In genomic region chr11:104295656-104296055, GRCm38 (mm10) we compare ENCODE assay signal across 14 mouse cellular contexts.
A peak's percentile ranks its signal among the peaks of the same experiment; 100 is the strongest.
DNase-seq lines count a peak whose midpoint lies in the region; ATAC-seq lines count a peak whose summit lies in the region.
"Had no signal": no experiment of that assay in that cellular context is flagged by ENCODE, and none has a peak within 500 bp of the region (broad histone marks: within the 10 kb centered on the region; RNA-seq: fewer than 3 reads in every experiment).

No protein-coding gene starts in this region.

- H3K4me1 ChIP-seq in hindbrain, embryonic 10.5 days (replicated peaks), result peaks cover 25% of the 10 kb centered on the region
- no peaks in the 10 kb centered on the region for H3K4me1 ChIP-seq in hindbrain, embryonic 16.5 days (ENCODE audit: control insufficient read depth, insufficient read depth, low read depth, low read length)
- H3K4me1 ChIP-seq in embryonic facial prominence, embryonic 10.5 days, result peaks cover 14% of the 10 kb centered on the region
- no peaks in the 10 kb centered on the region for H3K4me1 ChIP-seq in midbrain, embryonic 14.5 days (ENCODE audit: control insufficient read depth, insufficient read depth, low read length)
- H3K4me1 ChIP-seq: neural tube, embryonic 12.5 days had no signal

- H3K4me2 ChIP-seq in hindbrain, embryonic 16.5 days (ENCODE audit: low read length), result no peak overlapping the region
- no peak overlapping the region for H3K4me2 ChIP-seq in midbrain, embryonic 14.5 days (ENCODE audit: low read length)
- H3K4me2 ChIP-seq: limb, embryonic 15.5 days; neural tube, embryonic 12.5 days had no signal

- H3K27ac ChIP-seq in hindbrain, embryonic 10.5 days, result peak overlapping the region; percentile 45; the same call in 1 of the 2 replicates
- no peak overlapping the region for H3K27ac ChIP-seq in hindbrain, embryonic 16.5 days (ENCODE audit: low read depth, low read length)
- no peak overlapping the region for H3K27ac ChIP-seq in embryonic facial prominence, embryonic 10.5 days (replicated peaks)
- no peak overlapping the region for H3K27ac ChIP-seq in midbrain, embryonic 14.5 days (replicated peaks; ENCODE audit: low read depth, low read length)
- H3K27ac ChIP-seq: limb, embryonic 15.5 days; midbrain, embryonic 10.5 days; neural tube, embryonic 12.5 days had no signal

- no peaks in the 10 kb centered on the region for H3K9me3 ChIP-seq in hindbrain, embryonic 10.5 days
- H3K9me3 ChIP-seq in hindbrain, embryonic 16.5 days (ENCODE audit: control insufficient read depth, low read length), result no peaks in the 10 kb centered on the region
- H3K9me3 ChIP-seq in embryonic facial prominence, embryonic 10.5 days, result no peaks in the 10 kb centered on the region
- no peaks in the 10 kb centered on the region for H3K9me3 ChIP-seq in midbrain, embryonic 14.5 days (ENCODE audit: control insufficient read depth, low read length)
- H3K9me3 ChIP-seq: limb, embryonic 15.5 days; midbrain, embryonic 10.5 days; neural tube, embryonic 12.5 days had no signal

- no peak for DNase-seq in hindbrain, embryonic 10.5 days (ENCODE audit: low spot score)
- peak; percentile 12 for DNase-seq in retina, postnatal 1 day
- DNase-seq in retina, embryonic 14.5 days (ENCODE audit: low spot score), result no peak
- DNase-seq in embryonic facial prominence, embryonic 10.5 days (ENCODE audit: low spot score), result peak; percentile 38
- DNase-seq in midbrain, embryonic 14.5 days, result no peak
- DNase-seq in lung, postnatal 4 days, result no peak
- DNase-seq in urinary bladder, postnatal 10 days (ENCODE audit: low spot score), result no peak
- DNase-seq: adrenal gland, adult 2 months; cerebellum, postnatal 14 days; thymus, adult 2 months had no signal

- 43% methylated on average over 6 of the region's 6 CpGs for WGBS in hindbrain, embryonic 10.5 days
- WGBS in hindbrain, embryonic 16.5 days, result 43% methylated on average over 6 of the region's 6 CpGs
- WGBS in embryonic facial prominence, embryonic 10.5 days, result 39% methylated on average over 6 of the region's 6 CpGs
- 44% methylated on average over 6 of the region's 6 CpGs for WGBS in midbrain, embryonic 14.5 days

- H3K27me3 ChIP-seq in hindbrain, embryonic 10.5 days (ENCODE audit: insufficient read depth, poor library complexity, severe bottlenecking), result 0 out of 2 replicates have a peak, but pooled peaks cover 4% of the 10 kb centered on the region
- H3K27me3 ChIP-seq in hindbrain, embryonic 16.5 days (replicated peaks; ENCODE audit: control insufficient read depth, insufficient read depth, low read length), result no peaks in the 10 kb centered on the region
- no peaks in the 10 kb centered on the region for H3K27me3 ChIP-seq in embryonic facial prominence, embryonic 10.5 days (replicated peaks; ENCODE audit: low read depth, poor library complexity, severe bottlenecking)
- no peaks in the 10 kb centered on the region for H3K27me3 ChIP-seq in midbrain, embryonic 14.5 days (ENCODE audit: control insufficient read depth, insufficient read depth, low read length)
- H3K27me3 ChIP-seq: limb, embryonic 15.5 days; neural tube, embryonic 12.5 days had no signal

- no peak overlapping the region for H3K4me3 ChIP-seq in hindbrain, embryonic 10.5 days
- H3K4me3 ChIP-seq in hindbrain, embryonic 16.5 days (ENCODE audit: low read length), result no peak overlapping the region
- H3K4me3 ChIP-seq in embryonic facial prominence, embryonic 10.5 days, result no peak overlapping the region
- no peak overlapping the region for H3K4me3 ChIP-seq in midbrain, embryonic 14.5 days (replicated peaks; ENCODE audit: low read depth, low read length)
- H3K4me3 ChIP-seq: limb, embryonic 15.5 days; midbrain, embryonic 10.5 days; neural tube, embryonic 12.5 days had no signal

- no peak for ATAC-seq in hindbrain, embryonic 16.5 days
- ATAC-seq in midbrain, embryonic 14.5 days (ENCODE audit: low FRiP score, low TSS enrichment), result no peak

- H3K36me3 ChIP-seq in hindbrain, embryonic 10.5 days, result no peaks in the 10 kb centered on the region; the same call in 1 of the 2 replicates
- H3K36me3 ChIP-seq in hindbrain, embryonic 16.5 days (ENCODE audit: control insufficient read depth, insufficient read depth, low read length), result peaks cover 37% of the 10 kb centered on the region
- H3K36me3 ChIP-seq in embryonic facial prominence, embryonic 10.5 days (replicated peaks), result no peaks in the 10 kb centered on the region
- H3K36me3 ChIP-seq in midbrain, embryonic 14.5 days (ENCODE audit: control insufficient read depth, insufficient read depth, low read length), result peaks cover 67% of the 10 kb centered on the region
- H3K36me3 ChIP-seq: limb, embryonic 15.5 days; midbrain, embryonic 10.5 days had no signal

- no peak overlapping the region for H3K9ac ChIP-seq in hindbrain, embryonic 16.5 days (ENCODE audit: low read depth, low read length)
- H3K9ac ChIP-seq in midbrain, embryonic 14.5 days (replicated peaks; ENCODE audit: low read length), result no peak overlapping the region
- H3K9ac ChIP-seq: limb, embryonic 15.5 days; neural tube, embryonic 12.5 days had no signal

Comparison
In these comparisons a context has a peak if more than half of its experiments do, and no peak if none do; other contexts are left out.
1. DNase-seq: peak in retina, postnatal 1 day (single experiment) and embryonic facial prominence, embryonic 10.5 days (single experiment); none in hindbrain, embryonic 10.5 days (single experiment), retina, embryonic 14.5 days (single experiment), midbrain, embryonic 14.5 days (single experiment), lung, postnatal 4 days (0 of 2) and urinary bladder, postnatal 10 days (single experiment).